Mouse (Mus musculus) frontal cortex, postnatal 36 days (tissue): ENCODE measurements around the gene Setd6.

ENCODE experiments used
- DNase-seq, 2 experiments: peaks; one replicate each; pipeline ENCODE4 v3.0.0; 2022; ENCODE audit warnings: low spot score in 2 of 2

The Setd6 gene

DNA sequence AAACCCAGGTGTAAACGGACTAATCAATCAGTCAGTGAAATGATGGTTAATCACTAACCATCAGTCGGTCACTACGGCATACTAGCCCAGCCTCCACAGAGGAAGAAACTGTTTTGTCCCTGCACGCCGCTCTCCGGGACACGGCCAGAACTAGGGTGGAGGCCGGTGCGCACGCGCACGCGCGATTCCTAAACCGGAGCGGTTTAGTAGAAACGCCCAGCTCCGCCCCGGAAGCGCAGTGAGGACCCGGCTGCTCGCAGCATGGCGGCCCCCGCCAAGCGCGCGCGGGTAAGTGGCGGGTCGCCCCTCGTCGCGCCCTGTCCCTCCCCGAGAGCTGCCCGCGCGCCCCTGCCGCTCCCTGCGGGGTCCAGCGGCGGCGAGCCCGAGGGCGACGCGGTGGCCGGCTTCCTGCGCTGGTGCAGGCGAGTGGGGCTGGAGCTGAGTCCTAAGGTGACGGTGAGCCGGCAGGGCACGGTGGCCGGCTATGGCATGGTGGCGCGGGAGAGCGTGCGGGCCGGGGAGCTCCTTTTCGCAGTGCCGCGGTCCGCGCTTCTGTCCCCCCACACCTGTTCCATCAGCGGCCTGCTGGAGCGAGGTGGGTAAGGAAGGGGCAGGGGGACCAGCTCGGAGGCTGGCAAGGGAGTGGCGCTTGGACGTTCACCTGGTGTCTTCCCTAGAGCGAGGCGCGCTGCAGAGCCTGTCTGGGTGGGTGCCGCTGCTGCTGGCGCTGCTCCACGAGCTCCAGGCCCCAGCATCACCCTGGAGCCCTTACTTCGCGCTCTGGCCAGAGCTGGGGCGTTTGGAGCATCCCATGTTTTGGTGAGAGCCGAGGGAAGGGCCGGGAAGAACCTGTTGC lies at the start of gene Setd6:
Setd6 (plus strand) TSS at position 206 of the 856 bp plus-strand sequence.
- DNase-seq = peak; percentile 85 to 86

- DNase-seq = no peak
These were observed 47.3 kb upstream of the Setd6 start for GRCm38 (mm10) chr8:95668163-95668958.

DNA sequence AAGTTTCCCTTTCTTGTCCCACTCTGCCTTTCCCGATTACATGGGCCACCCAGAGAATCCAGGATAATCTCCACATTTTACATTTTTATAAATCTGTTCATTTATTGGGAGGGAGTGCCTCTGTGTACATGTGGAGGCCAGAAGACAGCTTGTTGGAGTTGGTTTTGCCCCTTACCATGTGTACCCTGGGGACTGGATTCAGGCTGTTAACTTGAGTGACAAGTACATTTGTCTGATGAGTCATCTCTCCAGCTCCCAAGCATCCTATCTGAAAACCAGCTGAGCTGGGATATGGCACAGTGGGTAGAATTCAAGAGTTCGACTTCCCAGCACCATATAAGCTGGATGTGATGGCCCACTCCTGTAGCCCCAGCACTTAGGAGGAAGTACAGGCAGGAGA lies 45.7 kb upstream of the Setd6 start:
- DNase-seq = no peak

DNA sequence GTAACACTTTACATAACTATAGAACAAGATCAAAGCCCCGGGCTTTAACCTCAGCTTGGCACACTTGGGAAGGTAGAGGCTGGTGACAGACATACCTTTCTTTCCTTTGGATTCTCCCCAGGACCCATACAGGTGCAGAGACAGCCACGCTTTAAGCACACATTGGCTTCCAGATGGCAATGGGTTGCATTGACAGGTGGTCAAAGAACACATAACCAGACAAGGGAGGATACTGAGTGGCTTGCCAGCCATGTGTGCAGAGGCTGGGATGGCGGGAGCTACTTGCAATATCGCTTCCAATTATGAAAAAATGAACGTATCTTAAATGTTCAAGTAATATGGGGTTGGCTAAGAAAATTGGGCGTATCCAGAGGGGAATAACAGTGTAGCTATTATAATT lies 43.8 kb upstream of the Setd6 start:
- DNase-seq = no peak

DNA sequence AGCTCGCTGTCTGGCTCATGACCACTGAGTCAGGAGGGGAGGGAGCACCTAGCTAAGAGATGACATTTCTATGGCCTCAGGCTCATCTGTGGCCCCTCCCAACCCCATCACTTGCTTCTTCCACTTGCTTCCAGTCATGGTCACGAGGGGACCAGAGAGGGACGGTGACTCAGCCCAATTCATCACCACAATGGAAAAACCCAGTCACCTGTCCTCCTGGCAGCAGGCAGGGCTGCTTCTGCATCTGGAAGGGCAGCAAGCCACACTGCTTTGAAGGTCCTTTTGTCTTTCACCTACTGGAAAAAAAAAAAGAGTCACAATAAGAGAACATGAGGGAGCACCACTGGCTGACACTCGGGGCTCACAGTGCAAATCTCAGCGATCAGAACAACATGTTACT lies 42.9 kb upstream of the Setd6 start:
- DNase-seq = no peak

DNA sequence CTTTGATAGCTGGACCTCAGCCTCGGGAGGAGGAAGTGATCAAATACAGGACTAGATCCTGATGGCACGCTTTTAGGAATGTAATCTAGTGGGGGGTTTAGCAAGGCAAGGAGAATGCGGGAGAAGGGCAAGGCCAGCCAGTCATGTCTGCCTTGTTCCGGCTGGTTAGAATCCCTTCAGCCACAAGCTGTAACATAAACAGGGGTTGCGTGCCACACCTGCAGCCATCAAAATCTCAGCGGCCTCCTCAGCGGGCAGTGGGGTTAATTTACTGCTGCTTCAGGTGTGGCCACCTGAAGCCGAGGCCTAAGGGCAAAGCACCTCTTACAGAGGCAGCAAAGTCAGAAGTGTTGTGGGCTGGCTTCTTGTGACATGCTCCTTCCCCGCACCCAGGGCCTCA lies 39.0 kb upstream of the Setd6 start, which contains the start of gene Ndrg4:
Ndrg4 (plus strand) TSS at position 350 of the 400 bp plus-strand sequence.
- no peak for DNase-seq

- no peak for DNase-seq
These were observed 38.1 kb upstream of the Setd6 start for GRCm38 (mm10) chr8:95677591-95678023.

GRCm38 (mm10) chr8:95678024-95678611 lies 37.6 kb upstream of the Setd6 start:
- DNase-seq = peak; percentile 57 to 69

DNA sequence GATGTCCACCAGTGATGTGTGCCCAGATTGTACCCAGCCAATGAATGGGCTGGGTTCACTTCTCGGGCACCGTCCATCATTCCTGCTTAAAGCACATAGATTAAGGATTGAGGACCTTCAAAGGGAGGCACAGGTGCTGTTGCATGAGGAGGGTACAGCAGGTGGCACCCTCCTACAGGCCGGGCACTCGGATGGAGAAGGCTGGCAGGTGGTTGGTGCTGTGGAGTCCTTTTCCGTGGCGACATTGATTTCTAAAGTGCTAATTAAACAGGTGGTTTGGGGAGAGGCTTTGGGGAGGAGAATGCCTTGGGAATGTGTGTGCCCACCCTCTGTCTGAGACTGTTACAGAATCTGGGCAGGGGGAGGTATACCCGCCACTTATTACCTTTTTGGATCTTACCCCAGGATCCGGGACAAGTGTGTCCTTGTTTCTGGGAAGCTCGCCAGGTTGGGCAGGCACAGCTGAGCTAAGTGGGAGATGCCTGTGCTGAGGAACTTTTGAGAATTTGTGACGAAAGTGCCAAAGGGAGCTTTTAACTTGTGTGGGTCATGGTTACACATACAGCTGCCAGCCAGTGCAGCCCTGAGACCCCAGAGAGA lies 27.5 kb upstream of the Setd6 start:
- peak; percentile 77 to 82 for DNase-seq

GRCm38 (mm10) chr8:95690929-95691541 lies 24.6 kb upstream of the Setd6 start:
- DNase-seq = no peak

- DNase-seq = peak in 1 of 2 experiments; percentile 72
These were observed 21.1 kb upstream of the Setd6 start for GRCm38 (mm10) chr8:95694631-95695030.

DNA sequence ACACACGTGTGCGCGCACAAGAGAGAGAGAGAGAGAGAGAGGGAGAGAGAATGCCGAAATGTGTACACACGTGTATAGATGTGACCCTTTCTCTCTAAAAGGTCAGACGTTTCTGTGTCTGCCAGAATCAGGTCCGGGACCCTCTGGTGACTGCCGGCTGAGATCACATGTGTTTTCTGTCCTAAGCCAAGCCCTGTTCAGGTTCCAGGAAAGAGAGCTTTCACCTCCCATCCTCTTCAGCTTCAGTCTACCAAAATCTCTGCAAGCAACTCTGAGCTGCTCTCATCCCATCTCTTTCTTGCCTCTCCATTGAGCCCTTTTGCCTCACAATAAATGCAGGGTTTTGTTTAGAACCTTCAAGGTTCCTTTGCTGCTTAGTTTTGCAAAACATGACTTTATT lies 19.0 kb upstream of the Setd6 start:
- DNase-seq = no peak

GRCm38 (mm10) chr8:95697128-95697527 lies 18.6 kb upstream of the Setd6 start:
- DNase-seq = peak; percentile 92

GRCm38 (mm10) chr8:95698179-95698578 lies 17.5 kb upstream of the Setd6 start:
- DNase-seq = no peak

- DNase-seq = peak in 1 of 2 experiments; percentile 93
These were observed 15.4 kb upstream of the Setd6 start for GRCm38 (mm10) chr8:95700282-95700681.

- no peak for DNase-seq
These were observed 13.9 kb upstream of the Setd6 start for GRCm38 (mm10) chr8:95701809-95702208.

DNA sequence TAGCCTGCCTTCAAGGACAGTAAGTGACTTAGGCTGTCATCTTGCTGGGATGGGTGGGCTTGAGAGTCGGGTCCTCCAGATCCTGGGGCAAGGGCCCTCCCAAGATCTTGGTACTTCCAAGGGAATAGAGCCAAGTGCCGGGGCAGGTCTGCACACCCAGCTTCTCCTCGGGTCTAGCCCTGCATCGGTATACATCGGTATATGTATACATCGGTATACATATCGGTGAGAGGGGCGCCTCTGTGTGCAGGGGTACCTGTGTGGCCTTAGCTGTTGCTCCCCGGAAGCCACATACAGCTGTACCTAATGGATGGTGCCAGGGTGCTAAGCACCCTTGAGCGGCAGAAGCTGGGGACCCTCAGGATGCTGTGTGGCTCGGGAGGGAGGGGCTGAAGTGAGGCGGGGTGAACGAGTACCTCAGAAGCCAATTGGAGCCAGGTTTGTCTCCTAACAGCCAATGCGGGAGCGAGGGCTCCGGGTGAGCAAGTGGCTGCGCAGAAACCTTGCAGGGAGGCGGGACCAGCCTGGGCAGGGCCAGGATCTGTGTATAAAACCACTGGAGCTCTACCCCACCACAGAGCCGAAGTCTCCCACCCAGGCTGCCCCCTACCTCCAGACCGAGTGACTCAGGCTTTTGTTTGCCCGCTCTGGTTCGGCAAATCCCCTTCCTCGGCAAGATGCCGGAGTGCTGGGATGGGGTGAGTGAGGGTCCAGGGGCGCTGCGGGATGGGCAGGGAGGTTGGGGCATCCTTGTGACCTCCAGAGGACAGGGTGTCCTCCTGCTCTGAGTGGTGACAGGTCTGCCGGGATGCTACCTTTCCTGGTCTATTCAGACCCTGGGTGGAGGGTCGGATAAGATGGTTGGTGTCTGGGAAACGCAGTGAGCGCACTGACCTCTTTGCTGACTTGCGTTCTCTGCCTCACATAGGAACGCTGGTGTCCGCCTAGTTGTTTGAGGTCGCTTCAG lies 12.9 kb upstream of the Setd6 start:
- peak; percentile 92 to 94 for DNase-seq

DNA sequence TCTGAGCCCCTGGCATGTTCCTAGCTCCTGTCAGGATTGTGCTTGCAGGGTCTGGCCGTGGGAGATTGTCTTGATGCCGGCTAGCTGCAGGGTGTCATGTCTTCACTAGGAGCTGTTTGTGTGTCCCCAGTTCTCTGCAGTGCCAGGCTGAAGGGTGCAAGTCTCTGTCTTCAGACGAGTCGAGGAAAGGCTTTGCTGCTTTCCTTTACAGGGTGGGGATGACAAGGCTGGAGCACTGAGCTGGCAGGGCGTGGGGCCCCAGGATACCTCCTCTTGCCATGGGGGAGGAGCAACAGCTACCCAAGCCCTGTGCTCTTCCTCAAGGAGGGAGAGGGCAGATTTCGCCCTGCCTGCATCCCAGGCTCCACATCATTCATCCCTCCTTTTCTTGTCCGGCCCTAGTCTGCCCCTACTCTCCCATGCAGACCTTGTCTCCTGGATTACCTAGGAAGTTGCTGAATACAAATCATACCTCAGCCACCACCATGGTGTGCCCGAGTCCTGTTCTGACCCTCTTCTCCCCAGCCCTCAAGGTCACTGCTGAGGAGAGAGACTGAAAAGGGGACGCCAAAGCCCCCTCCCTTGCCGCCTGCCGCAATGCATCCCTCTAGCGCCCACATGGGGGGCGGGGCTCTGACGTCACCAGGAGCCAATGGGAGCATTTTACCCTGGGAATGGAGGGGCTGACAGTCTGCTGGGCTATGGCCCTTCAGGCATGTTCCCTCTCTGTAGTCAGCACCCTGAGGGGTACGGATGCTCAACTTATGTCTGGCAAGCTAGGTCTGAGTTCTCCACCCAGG lies 12.0 kb upstream of the Setd6 start:
- peak; percentile 80 to 88 for DNase-seq

DNA sequence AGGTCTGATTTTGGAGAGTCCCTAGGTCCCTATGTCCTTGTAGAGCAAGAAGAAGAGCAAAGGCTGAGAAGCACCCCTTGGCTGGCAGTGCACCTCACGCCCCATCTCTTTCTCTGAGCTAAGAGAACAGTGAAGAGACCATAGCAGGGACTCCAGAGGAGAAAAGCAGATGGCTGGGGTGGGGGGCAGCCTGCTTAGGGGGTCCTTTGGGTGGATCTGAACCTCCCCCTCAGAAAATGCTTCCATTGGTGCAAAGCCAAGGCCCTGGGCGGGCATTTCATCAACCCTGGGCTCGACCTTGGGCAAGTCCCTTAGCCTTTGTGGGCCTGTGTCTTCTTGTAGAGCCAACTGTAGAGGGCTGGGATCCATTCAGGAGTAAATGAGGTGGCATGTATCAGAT lies 11.1 kb upstream of the Setd6 start:
- no peak for DNase-seq
